Mouse (Mus musculus) kidney, postnatal 36 days (tissue): ENCODE results near the gene Gabpb1.
"Not testable (repeated sequence)": the region's sequence is repeated elsewhere in the genome, so short reads cannot be mapped to it uniquely, and the experiment has no call there.

Experiments
- DNase-seq, 2 experiments: peaks; one replicate each; pipeline ENCODE4 v3.0.0; 2021 to 2022; ENCODE audit warnings: mixed read lengths in 2 of 2

Gabpb1 gene

GRCm38 (mm10) chr2:126635939-126636823 is 40.0 kb downstream of the Gabpb1 start:
- DNase-seq: peak; percentile 80

- DNase-seq: peak; percentile 46 to 59
These were observed 43.0 kb downstream of the Gabpb1 start for GRCm38 (mm10) chr2:126633165-126633564.

- DNase-seq: no peak
These were observed 47.6 kb downstream of the Gabpb1 start for GRCm38 (mm10) chr2:126628455-126628995.

GRCm38 (mm10) chr2:126623138-126623537 is 53.0 kb downstream of the Gabpb1 start:
- DNase-seq: no peak

GRCm38 (mm10) chr2:126622455-126622854 is 53.7 kb downstream of the Gabpb1 start:
- peak; percentile 46 to 51 for DNase-seq

GRCm38 (mm10) chr2:126619249-126619704 is 56.9 kb downstream of the Gabpb1 start, which contains the start of gene Hdc:
Gene Hdc (minus strand): TSS chr2:126619299.
- DNase-seq: no peak

- DNase-seq: peak in 1 of 2 experiments; percentile 13
These were observed 57.5 kb downstream of the Gabpb1 start for GRCm38 (mm10) chr2:126618470-126619179.

GRCm38 (mm10) chr2:126615355-126615754 is 60.8 kb downstream of the Gabpb1 start:
- no peak for DNase-seq

- DNase-seq: not testable (repeated sequence)
These were observed 66.5 kb downstream of the Gabpb1 start for GRCm38 (mm10) chr2:126609600-126609999.

GRCm38 (mm10) chr2:126607553-126608203 is 68.5 kb downstream of the Gabpb1 start:
- peak in 1 of 2 experiments; percentile 34 for DNase-seq

GRCm38 (mm10) chr2:126606688-126607062 is 69.5 kb downstream of the Gabpb1 start:
- no peak for DNase-seq

GRCm38 (mm10) chr2:126606061-126606687 is 70.0 kb downstream of the Gabpb1 start:
- no peak for DNase-seq

GRCm38 (mm10) chr2:126601918-126602600 is 74.1 kb downstream of the Gabpb1 start:
- DNase-seq: no peak

- DNase-seq: no peak
These were observed 75.6 kb downstream of the Gabpb1 start for GRCm38 (mm10) chr2:126600533-126600932.

- DNase-seq: no peak
These were observed 77.1 kb downstream of the Gabpb1 start for GRCm38 (mm10) chr2:126599005-126599404.

- no peak for DNase-seq
These were observed 77.8 kb downstream of the Gabpb1 start for GRCm38 (mm10) chr2:126598359-126598758.

- DNase-seq: no peak
These were observed 78.6 kb downstream of the Gabpb1 start for GRCm38 (mm10) chr2:126597279-126598241.

- no peak for DNase-seq
These were observed 79.6 kb downstream of the Gabpb1 start for GRCm38 (mm10) chr2:126596347-126597072.

- DNase-seq: peak; percentile 61 to 91
These were observed 82.1 kb downstream of the Gabpb1 start for GRCm38 (mm10) chr2:126593831-126594610.
